Mouse (Mus musculus): Measurements from ENCODE around the gene Magea2. TPM values are rescaled to one million over a fixed set of nuclear protein-coding genes. Genes with fewer than 3 reads are reported as not detected.
"Not testable (repeated sequence)": the region's sequence is repeated elsewhere in the genome, so short reads cannot be mapped to it uniquely, and the experiment has no call there.

The Magea2 gene
- not detected for total RNA-seq (2021)
- long read RNA-seq, experiment 1: 0 reads
- long read RNA-seq, experiment 2: 0 reads

GRCm38 (mm10) chrX:155093566-155093965 is at the start of gene Magea2:
Gene Magea2 (minus strand): TSS chrX:155093666.
- not testable (repeated sequence) for DNase-seq (ENCODE audit: low spot score in 2 of 2)

- not testable (repeated sequence) for DNase-seq (ENCODE audit: low spot score in 2 of 2)
These were observed 34.8 kb upstream of the Magea2 start, which contains the start of gene Cldn34b2 for GRCm38 (mm10) chrX:155128312-155128711. Gene Cldn34b2 (minus strand): TSS chrX:155128412.

GRCm38 (mm10) chrX:155098024-155098423 is 4.6 kb upstream of the Magea2 start:
- no peak for DNase-seq (ENCODE audit: low spot score in 2 of 2)

GRCm38 (mm10) chrX:155089693-155090092 is 3.8 kb downstream of the Magea2 start, which contains the start of gene Magea1:
Gene Magea1 (minus strand): TSS chrX:155089793.
- not testable (repeated sequence) for DNase-seq (ENCODE audit: low spot score in 2 of 2)

GRCm38 (mm10) chrX:155063045-155063444 is 30.4 kb downstream of the Magea2 start, which contains the start of gene Magea5:
Gene Magea5 (minus strand): TSS chrX:155063145.
- not testable (repeated sequence) for DNase-seq (ENCODE audit: low spot score in 2 of 2)

GRCm38 (mm10) chrX:154995750-154996149 is 97.7 kb downstream of the Magea2 start, which contains the start of gene Magea8:
Gene Magea8 (minus strand): TSS chrX:154995850.
- not testable (repeated sequence) for DNase-seq (ENCODE audit: low spot score in 2 of 2)

Other genes with a start within 250 kb of the Magea2 start
- gene Cldn34b1, start 203.4 kb downstream of the Magea2 start, total RNA-seq (2021): not detected
- gene Magea6, start 157.7 kb downstream of the Magea2 start, total RNA-seq (2021): not detected
- not detected for gene Magea3, start 144.2 kb downstream of the Magea2 start, total RNA-seq (2021)
- not detected for gene Magea8, start 97.8 kb downstream of the Magea2 start, total RNA-seq (2021)
- not detected for gene Magea5, start 30.5 kb downstream of the Magea2 start, total RNA-seq (2021)
- not detected for gene Magea1, start 3.9 kb downstream of the Magea2 start, total RNA-seq (2021)
- not detected for gene Cldn34b2, start 34.7 kb upstream of the Magea2 start, total RNA-seq (2021)
- 100 to 1,000 TPM; 117 to 120 TPM for gene Sat1, start 122.8 kb upstream of the Magea2 start, total RNA-seq (2021)
- 10 to 100 TPM; 36.2 to 38.2 TPM for gene Acot9, start 168.8 kb upstream of the Magea2 start, total RNA-seq (2021)
- gene Prdx4, start 247.1 kb upstream of the Magea2 start, total RNA-seq (2021): 100 to 1,000 TPM in 1 of 2 experiments, 10 to 100 TPM in 1; 87.6 to 110 TPM